Mouse (Mus musculus): Measurements from ENCODE around the gene Vmn1r132. TPM values are rescaled to one million over a fixed set of nuclear protein-coding genes. Genes with fewer than 3 reads are reported as not detected.
"Not testable (repeated sequence)": the region's sequence is repeated elsewhere in the genome, so short reads cannot be mapped to it uniquely, and the experiment has no call there.

The Vmn1r132 gene
- total RNA-seq (2021) = not detected
- long read RNA-seq, experiment 1 = 0 reads
- long read RNA-seq, experiment 2 = 0 reads

- H3K4me3 ChIP-seq; DNase-seq; H3K27ac ChIP-seq; intact Hi-C loops (cut with DNase I): not testable (repeated sequence)
Observed at GRCm38 (mm10) chr7:21613792-21614191, at the start of gene Vmn1r132. Gene Vmn1r132, plus strand, starts transcription at chr7:21614092.

Other genes starting within 250 kb of the Vmn1r132 start
- gene Gm6882, start 181.3 kb upstream of the Vmn1r132 start, total RNA-seq (2021) = not detected
- not detected for gene Vmn1r130, start 102.3 kb upstream of the Vmn1r132 start, total RNA-seq (2021)
- gene Vmn1r131, start 68.0 kb upstream of the Vmn1r132 start, total RNA-seq (2021) = not detected
- not detected for gene Gm4175, start 147.4 kb downstream of the Vmn1r132 start, total RNA-seq (2021)
- not detected for gene Gm4177, start 182.6 kb downstream of the Vmn1r132 start, total RNA-seq (2021)
- not detected for gene Vmn1r135, start 218.3 kb downstream of the Vmn1r132 start, total RNA-seq (2021)
- not detected for gene Gm5725, start 230.2 kb downstream of the Vmn1r132 start, total RNA-seq (2021)